Mouse (Mus musculus): ENCODE measurements around the gene Pdxk.

DNA sequence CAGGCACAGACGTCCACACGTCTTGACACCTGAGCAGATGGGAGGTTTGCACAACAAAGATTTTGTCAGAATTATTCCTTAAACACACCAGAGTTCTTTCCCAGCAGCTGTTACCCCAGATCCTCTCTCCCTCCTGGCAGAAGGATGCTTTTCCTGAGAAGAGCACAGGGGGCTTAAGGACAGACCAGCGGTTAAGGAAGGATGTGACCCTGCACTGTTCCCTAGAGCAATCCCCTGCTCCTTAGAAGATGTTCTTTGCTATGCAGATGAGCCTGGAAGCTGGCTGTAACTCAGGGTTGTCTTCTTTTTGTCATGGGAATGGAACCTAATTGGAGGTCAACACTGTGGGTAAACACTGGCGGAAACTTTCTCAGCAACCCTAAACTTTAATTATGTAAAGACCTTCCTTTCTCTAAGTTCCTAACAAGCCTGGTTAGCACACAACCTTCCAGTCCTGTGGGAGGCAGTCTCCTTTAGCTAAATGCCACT lies 73.7 kb downstream of the Pdxk start:
- TF ChIP-seq TAL1 (IDR thresholded peaks at IDR 0.05; ENCODE audit: low read length) = no peak
- no peak for TF ChIP-seq GATA1 (IDR thresholded peaks at IDR 0.05; ENCODE audit: low read length)
